Mouse (Mus musculus): ENCODE results near the gene Naa16. TPM values are rescaled to one million over a fixed set of nuclear protein-coding genes. Genes with fewer than 3 reads are reported as not detected.

The Naa16 gene
- polyA plus RNA-seq, 1 experiment, result 6.3 TPM

DNA sequence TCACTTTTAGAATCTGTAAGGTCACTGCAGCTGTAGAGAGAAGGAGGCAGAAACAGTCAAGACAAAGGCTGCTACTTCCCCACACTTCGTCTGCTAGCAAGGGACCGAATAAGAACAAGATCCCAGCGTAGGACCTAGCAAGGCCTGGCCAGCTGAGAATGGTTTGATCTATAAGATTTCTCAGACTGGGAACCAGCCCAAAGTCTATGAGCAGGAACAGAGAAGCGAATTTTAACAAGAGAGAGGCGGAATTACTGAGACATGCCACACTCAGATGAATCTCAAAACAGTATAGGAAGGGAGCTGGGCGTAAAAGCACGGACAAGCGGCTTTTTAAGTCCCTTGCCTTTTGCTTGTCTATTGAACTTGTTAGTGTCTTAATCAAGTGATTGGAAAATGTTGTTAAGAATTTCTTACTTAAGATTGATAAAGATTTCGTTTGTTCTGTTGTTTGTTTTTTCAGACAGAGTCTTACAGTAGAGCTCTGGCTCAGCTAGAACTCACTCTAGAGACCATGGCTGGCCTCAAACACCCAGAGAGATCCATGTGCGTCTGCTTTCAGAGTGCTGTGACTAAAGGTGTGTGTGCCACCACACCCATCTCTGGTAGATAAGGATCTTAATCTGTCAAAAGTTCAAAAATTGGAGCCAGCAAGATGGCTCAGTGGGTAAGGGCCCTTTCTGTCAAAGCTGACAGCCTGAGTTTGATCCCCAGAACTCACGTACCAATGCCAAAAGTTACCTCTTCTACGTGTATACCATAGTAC is 76.2 kb downstream of the Naa16 start:
- no peak overlapping the region for H3K27ac ChIP-seq (ENCODE audit: insufficient read depth, low read length)
- no peak overlapping the region for H3K4me3 ChIP-seq (ENCODE audit: insufficient read depth, low read length)
- H3K4me1 ChIP-seq (ENCODE audit: control insufficient read depth, insufficient read depth, low read length), result peaks cover 5% of the 10 kb centered on the region; the same call in 1 of the 2 replicates
- TF ChIP-seq POLR2A (IDR thresholded peaks at IDR 0.05; ENCODE audit: extremely low read depth, insufficient read depth, low read length), result no peak
- no peak for TF ChIP-seq CTCF (IDR thresholded peaks at IDR 0.05; ENCODE audit: extremely low read depth, insufficient read depth, low read length)

DNA sequence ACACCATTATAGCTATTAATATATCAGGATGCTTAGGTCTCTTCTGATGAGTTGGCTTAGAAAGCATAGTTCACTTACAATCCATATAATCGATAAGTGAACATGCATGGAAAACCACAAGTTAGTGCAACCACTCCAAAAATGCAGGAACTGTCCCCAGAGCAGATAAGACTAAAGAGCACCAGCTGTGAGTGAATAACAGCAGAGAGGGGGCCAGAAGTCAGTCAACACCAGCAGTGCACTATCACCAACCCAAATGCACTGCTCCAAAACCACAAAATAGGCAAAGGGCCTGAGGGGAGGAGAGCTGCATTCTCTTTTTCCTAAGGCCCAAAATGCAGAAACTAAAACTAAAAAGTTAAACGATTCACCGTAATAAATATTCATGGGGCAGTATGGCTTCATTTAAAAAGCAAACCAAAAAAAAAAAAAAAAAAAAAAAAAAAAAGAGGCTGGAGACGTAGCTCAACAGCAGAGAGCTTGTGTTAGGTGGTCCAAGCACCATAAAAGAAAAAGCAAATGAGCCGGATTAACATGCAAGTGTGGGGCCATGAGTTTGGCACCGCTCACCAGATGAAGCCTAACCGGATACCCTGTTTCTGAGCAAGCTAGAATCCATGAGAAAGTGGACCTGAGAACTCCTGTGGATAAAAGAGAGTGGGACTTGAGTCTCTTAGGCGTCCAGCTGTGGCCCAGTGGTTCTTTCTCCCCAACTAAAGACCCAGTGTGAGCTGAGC is 77.0 kb downstream of the Naa16 start:
- Histone ChIP-seq H3K4me3 (ENCODE audit: insufficient read depth, low read length) (no peak overlapping the region), H3K27ac (ENCODE audit: insufficient read depth, low read length) (no peak overlapping the region), H3K4me1 (ENCODE audit: control insufficient read depth, insufficient read depth, low read length) (peaks cover 5% of the 10 kb centered on the region; the same call in 1 of the 2 replicates)
- TF ChIP-seq POLR2A (IDR thresholded peaks at IDR 0.05; ENCODE audit: extremely low read depth, insufficient read depth, low read length) (no peak), CTCF (IDR thresholded peaks at IDR 0.05; ENCODE audit: extremely low read depth, insufficient read depth, low read length) (no peak)

DNA sequence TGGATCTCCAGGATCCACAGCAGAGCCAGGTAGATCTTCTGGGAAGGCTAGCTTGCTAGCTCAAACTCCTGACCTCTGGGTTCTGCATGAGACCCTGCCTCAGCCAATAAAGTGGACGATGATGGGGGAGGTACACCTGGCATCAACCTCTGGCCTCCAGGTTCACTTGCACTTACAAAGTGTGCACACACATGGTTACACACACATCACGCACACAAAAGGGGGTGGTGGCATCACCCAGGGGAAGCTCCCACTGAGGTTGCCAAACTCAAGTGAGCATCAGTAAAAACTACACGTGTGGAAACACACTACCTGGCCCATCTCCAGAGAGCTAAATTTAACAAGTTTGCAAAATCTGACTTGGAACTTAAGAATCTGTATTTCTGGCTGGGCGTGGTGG is 77.9 kb downstream of the Naa16 start:
- Histone ChIP-seq H3K4me1 (ENCODE audit: control insufficient read depth, insufficient read depth, low read length) (peaks cover 5% of the 10 kb centered on the region; the same call in 1 of the 2 replicates), H3K4me3 (ENCODE audit: insufficient read depth, low read length) (no peak overlapping the region), H3K27ac (ENCODE audit: insufficient read depth, low read length) (no peak overlapping the region)
- no peak for TF ChIP-seq CTCF (IDR thresholded peaks at IDR 0.05; ENCODE audit: extremely low read depth, insufficient read depth, low read length)
- TF ChIP-seq POLR2A (IDR thresholded peaks at IDR 0.05; ENCODE audit: extremely low read depth, insufficient read depth, low read length), result no peak

DNA sequence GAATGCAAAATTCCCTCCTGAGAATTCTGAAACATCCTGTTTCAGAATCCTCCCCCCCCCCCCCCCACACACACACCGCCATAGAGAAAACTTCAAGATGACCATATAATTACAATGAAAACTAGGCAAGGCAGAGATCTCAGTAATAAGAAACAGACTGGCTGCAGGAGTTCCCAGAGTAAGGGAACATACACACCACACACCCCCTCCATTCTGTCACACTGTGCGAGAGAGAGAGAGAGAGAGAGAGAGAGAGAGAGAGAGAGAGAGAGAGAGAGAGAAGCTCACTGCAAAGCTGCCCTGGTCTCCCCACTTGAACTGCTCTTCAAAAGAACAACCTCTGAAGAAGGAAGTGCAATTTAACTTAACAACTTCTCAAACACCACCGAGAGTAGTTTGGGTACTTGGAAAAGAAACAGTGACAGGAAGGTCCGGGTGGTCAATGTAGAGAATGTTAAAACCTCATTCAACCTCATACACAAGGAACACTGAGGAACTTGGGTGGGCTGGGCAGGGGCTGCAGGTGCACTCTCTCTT is 78.6 kb downstream of the Naa16 start:
- Histone ChIP-seq H3K4me1 (ENCODE audit: control insufficient read depth, insufficient read depth, low read length) (peaks cover 5% of the 10 kb centered on the region; the same call in 1 of the 2 replicates), H3K27ac (ENCODE audit: insufficient read depth, low read length) (no peak overlapping the region), H3K4me3 (ENCODE audit: insufficient read depth, low read length) (no peak overlapping the region)
- TF ChIP-seq POLR2A (IDR thresholded peaks at IDR 0.05; ENCODE audit: extremely low read depth, insufficient read depth, low read length) (no peak), CTCF (IDR thresholded peaks at IDR 0.05; ENCODE audit: extremely low read depth, insufficient read depth, low read length) (no peak)

DNA sequence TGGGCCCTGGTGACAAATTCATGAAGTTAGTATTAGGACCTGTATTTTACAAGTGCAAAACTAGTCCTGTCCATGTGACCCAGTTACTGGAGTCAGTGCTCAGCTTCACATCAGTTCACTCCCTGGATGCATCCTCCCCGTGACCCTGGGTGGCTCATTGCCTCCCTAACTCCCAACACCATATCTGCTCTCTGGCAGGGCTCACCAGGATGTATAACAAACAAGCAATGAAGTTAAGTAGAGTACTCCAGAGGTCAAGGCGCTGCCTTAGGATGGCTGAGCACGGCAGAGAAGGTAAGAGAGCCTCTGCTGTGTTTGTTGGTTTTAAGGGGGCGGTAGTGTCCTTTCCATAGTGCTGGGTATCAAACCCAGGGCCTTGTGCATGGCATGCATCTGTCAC is 81.5 kb downstream of the Naa16 start:
- Histone ChIP-seq H3K27ac (ENCODE audit: insufficient read depth, low read length) (no peak overlapping the region), H3K4me3 (ENCODE audit: insufficient read depth, low read length) (no peak overlapping the region), H3K4me1 (ENCODE audit: control insufficient read depth, insufficient read depth, low read length) (peaks cover 4% of the 10 kb centered on the region; the same call in 1 of the 2 replicates)
- no peak for TF ChIP-seq POLR2A (IDR thresholded peaks at IDR 0.05; ENCODE audit: extremely low read depth, insufficient read depth, low read length)
- no peak for TF ChIP-seq CTCF (IDR thresholded peaks at IDR 0.05; ENCODE audit: extremely low read depth, insufficient read depth, low read length)

DNA sequence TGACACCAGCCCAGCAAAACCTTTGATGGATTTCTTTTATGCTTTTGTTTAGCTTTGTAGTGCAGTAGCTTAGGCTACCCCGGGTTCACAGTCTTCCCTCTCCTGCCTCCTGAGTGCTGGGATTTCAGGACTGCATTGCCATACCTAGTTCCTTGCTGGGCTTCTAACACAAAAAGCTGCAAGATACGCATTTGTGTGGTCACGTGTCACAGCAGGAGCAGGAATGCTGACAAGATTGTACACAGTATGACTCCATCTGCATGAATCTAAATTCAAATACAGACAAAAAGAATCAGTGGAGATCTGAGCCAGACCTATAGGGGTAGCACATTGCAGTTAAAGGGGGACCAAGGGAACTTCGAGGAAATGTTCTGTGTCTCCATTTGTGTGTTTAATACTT is 82.2 kb downstream of the Naa16 start:
- Histone ChIP-seq H3K27ac (ENCODE audit: insufficient read depth, low read length) (no peak overlapping the region), H3K4me1 (ENCODE audit: control insufficient read depth, insufficient read depth, low read length) (peaks cover 2% of the 10 kb centered on the region; the same call in 1 of the 2 replicates), H3K4me3 (ENCODE audit: insufficient read depth, low read length) (no peak overlapping the region)
- TF ChIP-seq POLR2A (IDR thresholded peaks at IDR 0.05; ENCODE audit: extremely low read depth, insufficient read depth, low read length) (no peak), CTCF (IDR thresholded peaks at IDR 0.05; ENCODE audit: extremely low read depth, insufficient read depth, low read length) (no peak)

DNA sequence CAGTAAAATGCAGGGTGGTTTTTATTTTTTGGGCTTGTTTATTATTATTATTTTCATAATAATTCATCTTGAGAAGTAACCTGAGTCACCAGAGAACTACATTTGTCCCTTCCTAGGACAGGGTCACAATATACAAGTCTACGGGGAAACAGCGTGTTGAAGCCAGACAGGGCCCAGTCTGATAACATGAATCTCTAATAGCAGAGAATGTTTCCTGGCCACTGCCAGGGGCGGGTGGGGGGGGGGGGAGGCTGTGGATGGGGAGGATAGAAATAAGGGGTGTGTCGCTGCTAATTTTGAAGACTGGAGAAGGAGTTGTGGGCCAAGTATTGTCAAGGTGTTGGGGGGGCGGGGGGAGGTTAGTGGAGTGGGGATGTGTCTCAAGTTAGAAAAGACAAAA is 82.7 kb downstream of the Naa16 start:
- TF ChIP-seq CTCF (IDR thresholded peaks at IDR 0.05; ENCODE audit: extremely low read depth, insufficient read depth, low read length) (no peak), POLR2A (IDR thresholded peaks at IDR 0.05; ENCODE audit: extremely low read depth, insufficient read depth, low read length) (no peak)
- Histone ChIP-seq H3K4me3 (ENCODE audit: insufficient read depth, low read length) (no peak overlapping the region), H3K4me1 (ENCODE audit: control insufficient read depth, insufficient read depth, low read length) (peaks cover 2% of the 10 kb centered on the region; the same call in 1 of the 2 replicates)

DNA sequence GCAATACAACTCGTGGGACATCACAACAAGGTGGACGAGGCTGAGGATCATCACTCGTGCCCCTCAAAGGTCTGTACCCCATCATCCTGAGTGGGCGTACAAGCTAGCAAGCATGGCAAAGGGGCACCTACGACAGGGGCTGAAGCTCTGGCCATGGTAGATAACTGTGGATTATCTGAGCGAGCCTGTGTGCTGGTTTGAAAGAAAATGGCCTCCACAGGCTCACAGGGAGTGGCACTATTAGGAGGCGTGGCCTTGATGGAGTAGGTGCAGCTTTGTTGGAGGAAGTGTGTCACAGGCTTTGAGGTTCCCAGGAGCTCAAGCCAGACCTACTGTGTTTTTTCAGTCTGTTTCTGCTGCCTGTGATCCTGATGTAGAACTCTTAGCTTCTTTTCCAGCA is 83.4 kb downstream of the Naa16 start:
- TF ChIP-seq POLR2A (IDR thresholded peaks at IDR 0.05; ENCODE audit: extremely low read depth, insufficient read depth, low read length) (no peak), CTCF (IDR thresholded peaks at IDR 0.05; ENCODE audit: extremely low read depth, insufficient read depth, low read length) (no peak)
- Histone ChIP-seq H3K27ac (ENCODE audit: insufficient read depth, low read length) (no peak overlapping the region), H3K4me3 (ENCODE audit: insufficient read depth, low read length) (no peak overlapping the region), H3K4me1 (ENCODE audit: control insufficient read depth, insufficient read depth, low read length) (peaks cover 2% of the 10 kb centered on the region; the same call in 1 of the 2 replicates)

More for the DNA sequence above, 82.7 kb downstream of the Naa16 start:
- H3K27ac ChIP-seq (ENCODE audit: insufficient read depth, low read length), result no peak overlapping the region

DNA sequence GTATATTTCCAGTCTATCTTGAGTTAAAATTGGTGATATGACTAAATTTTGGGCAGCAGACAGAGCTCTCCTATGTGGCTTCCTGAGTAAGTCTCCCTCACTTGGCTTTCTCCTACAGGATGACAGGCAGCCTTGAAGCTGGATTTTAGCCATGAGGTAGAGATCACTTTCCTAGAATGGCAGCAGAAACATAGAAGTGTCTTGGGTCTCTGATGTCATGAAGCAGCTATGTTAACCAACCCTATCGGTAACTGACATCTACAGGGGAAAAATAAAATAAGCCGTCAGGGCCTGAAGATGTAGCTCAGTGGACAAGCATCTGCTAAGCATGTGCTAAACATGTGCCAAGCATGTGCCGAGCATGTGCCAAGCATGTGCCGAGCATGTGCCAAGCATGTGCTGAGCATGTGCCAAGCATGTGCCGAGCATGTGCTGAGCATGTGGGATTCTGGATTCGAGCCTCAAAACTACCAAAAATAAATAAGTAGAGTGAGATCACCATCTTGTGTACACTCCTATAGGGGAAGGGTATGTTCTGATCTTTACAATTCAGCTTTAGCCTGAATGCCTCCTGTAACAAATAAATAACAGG is 85.6 kb downstream of the Naa16 start:
- Histone ChIP-seq H3K27ac (ENCODE audit: insufficient read depth, low read length) (no peak overlapping the region), H3K4me1 (ENCODE audit: control insufficient read depth, insufficient read depth, low read length) (no peaks in the 10 kb centered on the region), H3K4me3 (ENCODE audit: insufficient read depth, low read length) (no peak overlapping the region)
- TF ChIP-seq CTCF (IDR thresholded peaks at IDR 0.05; ENCODE audit: extremely low read depth, insufficient read depth, low read length) (no peak), POLR2A (IDR thresholded peaks at IDR 0.05; ENCODE audit: extremely low read depth, insufficient read depth, low read length) (no peak)
